Mouse (Mus musculus) liver, embryonic 16.5 days (tissue): ENCODE data around the gene Calhm3. TPM values are rescaled to one million over a fixed set of nuclear protein-coding genes. Genes with fewer than 3 reads are reported as not detected.

Experiments
- ATAC-seq: fragments of 200-750 bp; cut with Nextera tagmentation; 2 replicates; pipeline ENCODE4 v1.8.0; 2017; ENCODE audit warnings: low read depth, mild to moderate bottlenecking, moderate number of reproducible peaks, moderate library complexity
- H3K27ac ChIP-seq: fragments of 300-500 bp; sonication (generic); 2 replicates; pipeline ENCODE4 v1.5.1; 2014; ENCODE audit warnings: mild to moderate bottlenecking, low read length
- H3K27me3 ChIP-seq: fragments of 300-500 bp; sonication (generic); 2 replicates; pipeline ENCODE4 v1.6.1; 2014; ENCODE audit warnings: low read depth, low read length, mixed read lengths; ENCODE audit not compliant: control insufficient read depth, insufficient read depth
- H3K36me3 ChIP-seq: fragments of 300-500 bp; sonication (generic); 2 replicates; pipeline ENCODE4 v1.6.1; 2014; ENCODE audit warnings: mild to moderate bottlenecking; ENCODE audit not compliant: control insufficient read depth, insufficient read depth
- H3K4me1 ChIP-seq: fragments of 300-500 bp; sonication (generic); 2 replicates; pipeline ENCODE4 v1.6.1; 2014; ENCODE audit warnings: low read depth, low read length, mixed read lengths; ENCODE audit not compliant: control insufficient read depth
- H3K4me2 ChIP-seq: fragments of 300-500 bp; sonication (generic); 2 replicates; pipeline ENCODE4 v1.6.1; 2014; ENCODE audit warnings: low read depth, low read length, mixed read lengths
- H3K4me3 ChIP-seq: fragments of 300-500 bp; sonication (generic); 2 replicates; pipeline ENCODE4 v1.5.1; 2014; ENCODE audit warnings: low read depth, mild to moderate bottlenecking, low read length
- H3K9ac ChIP-seq: fragments of 300-500 bp; sonication (generic); 2 replicates; pipeline ENCODE4 v1.6.1; 2014; ENCODE audit warnings: low read depth, low read length
- H3K9me3 ChIP-seq: fragments of 300-500 bp; sonication (generic); replicated peaks from 2 replicates; pipeline ENCODE4 v1.6.1; 2016; ENCODE audit warnings: low read length; ENCODE audit not compliant: control insufficient read depth
- WGBS: fragments of 180-500 bp; shearing (Covaris S2); extraction: QIAGEN DNeasy Blood & Tissue Kit; methylation state at CpG from one replicate; pipeline ENCODE4 v1.1.7; 2014; ENCODE audit not compliant: insufficient replicate concordance; 5-methylcytosine and 5-hydroxymethylcytosine counted together
- polyA plus RNA-seq: library from polyadenylated mRNA; unstranded; fragments of >200 nt; fragmentation: Nextera tagmentation; extraction: Ambion mirVana; gene quantifications from 2 replicates; pipeline ENCODE4 v1.2.1, GENCODE M21; 2015

The Calhm3 gene
- polyA plus RNA-seq, 1 experiment from 2014 or later, result not detected

GRCm38 (mm10) chr19:47175472-47175871 is 17.9 kb upstream of the Calhm3 start:
- Histone ChIP-seq H3K4me3 (no peak overlapping the region), H3K4me2 (no peak overlapping the region), H3K9me3 (no peaks in the 10 kb centered on the region), H3K36me3 (no peaks in the 10 kb centered on the region), H3K27ac (no peak overlapping the region), H3K9ac (no peak overlapping the region), H3K27me3 (peaks cover 34% of the 10 kb centered on the region), H3K4me1 (no peaks in the 10 kb centered on the region; the same call in 1 of the 2 replicates)
- 42% methylated on average over 2 of the region's 2 CpGs for WGBS
- ATAC-seq, result no peak

- no peak for ATAC-seq
- no peak overlapping the region for H3K4me3 ChIP-seq
- H3K9me3 ChIP-seq, result no peaks in the 10 kb centered on the region
- peaks cover 24% of the 10 kb centered on the region for H3K27me3 ChIP-seq
- 40% methylated on average over 3 of the region's 3 CpGs for WGBS
- H3K36me3 ChIP-seq, result no peaks in the 10 kb centered on the region
- no peak overlapping the region for H3K4me2 ChIP-seq
- no peak overlapping the region for H3K27ac ChIP-seq
- H3K4me1 ChIP-seq, result no peaks in the 10 kb centered on the region; the same call in 1 of the 2 replicates
- H3K9ac ChIP-seq, result no peak overlapping the region
These were observed 17.0 kb upstream of the Calhm3 start for GRCm38 (mm10) chr19:47174515-47174914.

- peak overlapping the region; percentile 22 for H3K4me3 ChIP-seq
- peak overlapping the region; percentile 29 for H3K4me2 ChIP-seq
- no peaks in the 10 kb centered on the region for H3K36me3 ChIP-seq
- H3K9ac ChIP-seq, result no peak overlapping the region
- no peak overlapping the region for H3K27ac ChIP-seq
- no peaks in the 10 kb centered on the region for H3K4me1 ChIP-seq
- H3K27me3 ChIP-seq, result no peaks in the 10 kb centered on the region
- no peaks in the 10 kb centered on the region for H3K9me3 ChIP-seq
- 17% methylated on average over 11 of the region's 11 CpGs for WGBS
- peak; percentile 21; the same call in 1 of the 2 replicates for ATAC-seq
These were observed 11.3 kb upstream of the Calhm3 start for GRCm38 (mm10) chr19:47168793-47169412.

- Histone ChIP-seq H3K9ac (no peak overlapping the region), H3K27ac (no peak overlapping the region), H3K27me3 (no peaks in the 10 kb centered on the region), H3K4me2 (peak overlapping the region; percentile 29), H3K4me3 (peak overlapping the region; percentile 22), H3K4me1 (no peaks in the 10 kb centered on the region), H3K9me3 (no peaks in the 10 kb centered on the region), H3K36me3 (no peaks in the 10 kb centered on the region)
- 7% methylated on average over 13 of the region's 13 CpGs for WGBS
- ATAC-seq, result no peak
These were observed 10.7 kb upstream of the Calhm3 start for GRCm38 (mm10) chr19:47168223-47168622.

GRCm38 (mm10) chr19:47167617-47168214 is 10.2 kb upstream of the Calhm3 start:
- no peaks in the 10 kb centered on the region for H3K4me1 ChIP-seq
- H3K36me3 ChIP-seq, result no peaks in the 10 kb centered on the region
- H3K27ac ChIP-seq, result no peak overlapping the region
- H3K9me3 ChIP-seq, result no peaks in the 10 kb centered on the region
- no peak for ATAC-seq
- H3K27me3 ChIP-seq, result no peaks in the 10 kb centered on the region
- 50% methylated on average over 7 of the region's 7 CpGs for WGBS
- no peak overlapping the region for H3K9ac ChIP-seq
- H3K4me2 ChIP-seq, result no peak overlapping the region
- H3K4me3 ChIP-seq, result no peak overlapping the region

GRCm38 (mm10) chr19:47166758-47167157 is 9.2 kb upstream of the Calhm3 start:
- 45% methylated on average over 3 of the region's 3 CpGs for WGBS
- no peaks in the 10 kb centered on the region for H3K36me3 ChIP-seq
- H3K4me3 ChIP-seq, result no peak overlapping the region

GRCm38 (mm10) chr19:47163176-47163744 is 5.7 kb upstream of the Calhm3 start:
- Histone ChIP-seq H3K36me3 (no peaks in the 10 kb centered on the region), H3K9ac (no peak overlapping the region), H3K27ac (no peak overlapping the region), H3K27me3 (no peaks in the 10 kb centered on the region), H3K4me3 (no peak overlapping the region), H3K4me2 (no peak overlapping the region), H3K4me1 (no peaks in the 10 kb centered on the region), H3K9me3 (no peaks in the 10 kb centered on the region)
- 75% methylated on average over 6 of the region's 6 CpGs for WGBS
- no peak for ATAC-seq

More at GRCm38 (mm10) chr19:47166758-47167157, 9.2 kb upstream of the Calhm3 start:
- Histone ChIP-seq H3K27me3 (no peaks in the 10 kb centered on the region), H3K9me3 (no peaks in the 10 kb centered on the region), H3K4me1 (no peaks in the 10 kb centered on the region), H3K27ac (no peak overlapping the region), H3K4me2 (no peak overlapping the region), H3K9ac (no peak overlapping the region)
- ATAC-seq, result no peak

- no peaks in the 10 kb centered on the region for H3K4me1 ChIP-seq
- H3K4me2 ChIP-seq, result no peak overlapping the region
- H3K36me3 ChIP-seq, result no peaks in the 10 kb centered on the region
These were observed 4.1 kb upstream of the Calhm3 start for GRCm38 (mm10) chr19:47161669-47162068.

GRCm38 (mm10) chr19:47153767-47154166 is 3.8 kb downstream of the Calhm3 start:
- H3K36me3 ChIP-seq, result no peaks in the 10 kb centered on the region
- no peak overlapping the region for H3K9ac ChIP-seq
- 63% methylated on average over 7 of the region's 7 CpGs for WGBS
- no peaks in the 10 kb centered on the region for H3K4me1 ChIP-seq
- no peak for ATAC-seq
- H3K4me3 ChIP-seq, result no peak overlapping the region
- H3K9me3 ChIP-seq, result no peaks in the 10 kb centered on the region
- H3K27me3 ChIP-seq, result no peaks in the 10 kb centered on the region; the same call in 1 of the 2 replicates
- no peak overlapping the region for H3K4me2 ChIP-seq
- no peak overlapping the region for H3K27ac ChIP-seq

More at GRCm38 (mm10) chr19:47161669-47162068, 4.1 kb upstream of the Calhm3 start:
- no peaks in the 10 kb centered on the region for H3K9me3 ChIP-seq
- H3K4me3 ChIP-seq, result no peak overlapping the region
- no peak overlapping the region for H3K9ac ChIP-seq
- 53% methylated on average over 4 of the region's 4 CpGs for WGBS
- no peaks in the 10 kb centered on the region for H3K27me3 ChIP-seq
- no peak overlapping the region for H3K27ac ChIP-seq
- no peak for ATAC-seq
